Mouse (Mus musculus) left cerebral cortex, postnatal 36 days (tissue): ENCODE data around the gene Caln1. TPM values are rescaled to one million over a fixed set of nuclear protein-coding genes. Genes with fewer than 3 reads are reported as not detected.

Experiments used
- DNase-seq, 2 experiments: peaks; one replicate each; pipeline ENCODE4 v3.0.0; 2021 to 2022; ENCODE audit warnings: low spot score in 2 of 2, mixed read lengths in 1 of 2
- intact Hi-C: fragments of 180-260 bp; cut with DNase I; formaldehyde crosslinking; loops from one replicate; pipeline ENCODE4 v1.15.1; 2025
- total RNA-seq, 2 experiments: library from RNA; stranded (reverse); gene quantifications; 2 replicates each; pipeline ENCODE4 v1.2.3; 2021

Caln1 gene
- total RNA-seq, 2 experiments from 2014 or later: 130 to 138 TPM

GRCm38 (mm10) chr5:130757517-130757916, 388.3 kb downstream of the Caln1 start:
- no peak for DNase-seq
- intact Hi-C loops: no loop called here

GRCm38 (mm10) chr5:130765784-130766183, 396.5 kb downstream of the Caln1 start:
- DNase-seq: peak; percentile 11 to 19
- intact Hi-C loops: no loop called here

GRCm38 (mm10) chr5:130771061-130771741, 401.9 kb downstream of the Caln1 start:
- intact Hi-C loops: no loop called here

DNA sequence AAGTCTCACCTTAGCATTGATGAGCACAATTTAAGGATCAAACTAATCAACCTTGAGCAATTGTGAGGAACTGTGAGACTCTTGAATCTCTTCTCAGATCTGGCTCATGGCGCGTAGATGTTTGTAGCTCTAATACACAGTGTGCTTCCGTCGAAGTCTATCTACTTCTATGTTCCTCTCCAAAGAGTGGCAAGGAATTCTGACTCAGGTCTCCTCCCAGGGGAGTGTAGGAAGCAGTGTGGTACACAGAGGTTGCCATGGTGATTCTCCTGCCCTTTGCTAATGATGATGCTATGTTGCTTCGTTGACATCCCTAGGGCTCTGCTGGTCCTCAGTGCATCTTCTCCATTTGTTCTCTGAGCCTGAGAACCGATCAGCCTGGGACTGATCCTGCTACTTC, 403.2 kb downstream of the Caln1 start:
- no peak for DNase-seq
- intact Hi-C loops: no loop called here

More at GRCm38 (mm10) chr5:130771061-130771741, 401.9 kb downstream of the Caln1 start:
- no peak for DNase-seq

GRCm38 (mm10) chr5:130774946-130775345, 405.7 kb downstream of the Caln1 start:
- DNase-seq: no peak
- intact Hi-C loops: no loop called here

- DNase-seq: peak; percentile 29 to 43
- intact Hi-C loops: no loop called here
Observed at GRCm38 (mm10) chr5:130792755-130793452, 423.6 kb downstream of the Caln1 start.

- peak; percentile 49 to 55 for DNase-seq
- intact Hi-C loops: no loop called here
Observed at GRCm38 (mm10) chr5:130797713-130798112, 428.5 kb downstream of the Caln1 start.

- intact Hi-C loops: loop anchor here (10.0 kb wide), 1 partner anchor 206 kb away; no protein-coding TSS in a partner anchor
- no peak for DNase-seq
Observed at GRCm38 (mm10) chr5:130810314-130810713, 441.1 kb downstream of the Caln1 start.

- DNase-seq: no peak
- intact Hi-C loops: loop anchor here (10.0 kb wide), 1 partner anchor 206 kb away; no protein-coding TSS in a partner anchor
Observed at GRCm38 (mm10) chr5:130810846-130811245, 441.6 kb downstream of the Caln1 start.

- DNase-seq: peak in 1 of 2 experiments; percentile 28
- intact Hi-C loops: loop anchor here (10.0 kb wide), 1 partner anchor 206 kb away; no protein-coding TSS in a partner anchor
Observed at GRCm38 (mm10) chr5:130811266-130811665, 442.0 kb downstream of the Caln1 start.

DNA sequence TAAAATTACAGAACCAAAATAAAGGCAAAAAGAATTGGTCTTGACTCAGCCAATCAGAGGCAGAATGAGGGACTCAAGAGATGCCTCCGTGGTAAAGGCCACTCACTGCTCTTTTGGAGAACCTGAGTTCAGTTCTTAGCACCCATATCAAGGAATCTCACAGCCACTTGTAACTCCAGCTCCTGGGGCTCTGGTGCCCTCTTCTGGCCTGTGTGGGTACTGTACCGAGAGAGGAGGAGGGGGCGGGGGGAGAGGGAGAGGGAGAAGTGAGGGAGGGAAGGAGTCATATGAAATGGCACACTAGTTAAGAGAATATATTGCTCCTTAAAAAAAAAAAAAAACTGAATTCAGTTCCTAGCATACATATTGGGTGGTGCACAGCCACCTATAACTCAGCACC, 442.7 kb downstream of the Caln1 start:
- DNase-seq: no peak
- intact Hi-C loops: loop anchor here (10.0 kb wide), 1 partner anchor 207 kb away; no protein-coding TSS in a partner anchor

DNA sequence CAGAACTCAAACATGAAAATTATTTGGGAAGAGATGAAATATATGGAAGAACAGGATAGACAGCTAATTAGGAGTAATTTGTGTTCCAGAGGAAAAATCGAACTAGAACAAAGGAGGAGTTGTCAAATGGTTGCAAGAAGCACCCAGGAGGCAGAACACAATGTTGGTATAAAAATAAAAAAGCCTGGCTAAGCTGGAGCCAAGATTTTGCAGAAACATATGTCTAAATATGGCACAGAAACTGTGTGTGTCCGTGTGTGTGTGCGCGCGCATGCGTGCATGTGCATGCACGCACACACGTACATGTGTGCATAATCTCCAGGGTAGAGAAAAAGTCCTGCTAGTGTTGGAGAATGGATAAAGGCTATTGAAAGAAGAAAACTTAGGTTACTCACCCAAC, 443.3 kb downstream of the Caln1 start:
- intact Hi-C loops: loop anchor here (10.0 kb wide), 1 partner anchor 208 kb away; no protein-coding TSS in a partner anchor
- DNase-seq: peak in 1 of 2 experiments; percentile 6

DNA sequence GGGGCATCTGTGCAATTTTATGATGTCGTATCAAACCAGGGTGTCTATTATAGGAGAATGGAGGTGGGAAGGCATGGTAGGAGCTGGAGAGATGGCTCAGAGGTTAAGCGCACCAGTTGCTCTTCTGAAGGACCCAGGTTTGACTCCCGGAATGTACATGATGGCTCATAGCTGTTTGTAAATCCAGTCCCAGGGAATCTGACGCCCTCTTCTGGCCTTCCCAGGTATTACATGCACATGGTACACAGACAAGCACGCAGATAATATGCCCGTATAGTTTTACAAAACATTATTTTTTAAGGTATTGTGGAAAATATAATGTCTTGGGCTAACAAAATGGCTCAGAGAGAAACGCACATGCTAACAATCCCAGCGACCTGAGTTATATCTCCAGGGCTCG, 443.8 kb downstream of the Caln1 start:
- intact Hi-C loops: loop anchor here (10.0 kb wide), 1 partner anchor 208 kb away; no protein-coding TSS in a partner anchor
- DNase-seq: no peak

DNA sequence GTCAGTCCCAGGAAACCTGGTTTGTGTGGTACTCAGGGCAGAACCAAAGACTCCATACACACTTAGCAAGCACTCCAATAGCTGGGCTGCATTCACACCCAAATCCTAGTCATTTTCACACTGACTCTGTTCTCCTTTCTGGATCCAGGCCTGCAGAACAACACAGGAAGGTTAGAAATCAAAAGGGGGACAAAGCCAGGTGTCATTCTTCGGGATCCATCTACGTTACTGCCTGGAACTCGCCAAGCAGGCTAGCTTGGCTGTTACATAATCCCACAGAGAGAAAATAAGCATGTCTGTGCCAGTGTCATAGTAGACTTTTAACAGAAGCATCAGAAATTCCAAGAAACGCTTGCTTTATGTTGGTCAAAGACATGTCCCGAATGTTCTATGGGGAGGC, 446.1 kb downstream of the Caln1 start:
- intact Hi-C loops: loop anchor here (10.0 kb wide), 1 partner anchor 211 kb away; no protein-coding TSS in a partner anchor
- no peak for DNase-seq

DNA sequence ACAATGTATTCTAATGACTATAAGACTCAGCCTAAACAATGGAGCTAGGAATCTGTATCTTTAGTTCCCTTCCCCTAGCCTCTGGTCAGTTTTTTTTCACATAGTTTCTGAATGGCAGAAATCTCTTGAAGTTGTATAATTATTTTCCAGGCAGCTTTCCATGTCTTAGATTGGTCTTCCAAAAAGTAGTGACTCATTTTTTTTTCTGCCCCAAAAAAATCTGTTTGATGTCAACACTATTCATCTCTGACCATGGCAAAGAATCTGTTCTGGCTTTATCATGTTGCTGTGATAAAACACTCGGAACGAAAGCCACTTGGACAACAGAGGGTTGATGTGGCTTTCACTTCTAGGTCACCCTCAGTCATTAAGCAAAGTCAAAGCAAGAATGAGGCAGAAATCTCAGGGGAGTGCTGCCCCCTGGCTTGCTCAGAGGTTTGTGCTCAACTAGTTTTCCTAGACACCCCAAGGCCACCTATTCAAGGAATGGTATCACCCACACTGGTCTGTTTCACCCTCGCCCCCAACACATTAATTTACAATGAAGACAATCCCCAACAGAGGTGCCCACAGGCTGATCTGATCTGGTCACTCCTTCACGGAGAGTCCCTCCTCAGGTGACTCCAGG, 450.9 kb downstream of the Caln1 start:
- intact Hi-C loops: no loop called here

GRCm38 (mm10) chr5:130820661-130821060, 451.4 kb downstream of the Caln1 start:
- intact Hi-C loops: no loop called here
- DNase-seq: no peak

More for the DNA sequence above, 450.9 kb downstream of the Caln1 start:
- DNase-seq: no peak

DNA sequence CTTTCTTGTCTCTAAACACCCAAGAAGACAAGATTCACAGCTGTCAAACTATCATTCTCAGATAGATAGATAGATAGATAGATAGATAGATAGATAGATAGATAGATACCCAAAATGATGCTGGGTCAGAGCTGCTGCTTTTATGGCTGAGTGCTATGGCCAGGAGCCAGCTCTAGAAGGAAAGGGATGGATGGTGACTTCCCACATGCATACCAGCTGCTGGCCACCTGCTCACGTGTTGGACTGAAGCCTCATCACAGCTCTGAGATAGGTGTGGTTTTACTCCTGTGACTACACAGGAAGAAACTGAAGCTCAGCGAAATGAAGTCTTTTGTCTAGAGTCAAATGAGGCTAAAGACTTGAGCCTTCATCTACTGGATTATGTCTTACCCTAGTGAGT, 456.5 kb downstream of the Caln1 start:
- intact Hi-C loops: no loop called here
- DNase-seq: no peak

- intact Hi-C loops: no loop called here
- no peak for DNase-seq
Observed at GRCm38 (mm10) chr5:130848562-130848961, 479.3 kb downstream of the Caln1 start.

DNA sequence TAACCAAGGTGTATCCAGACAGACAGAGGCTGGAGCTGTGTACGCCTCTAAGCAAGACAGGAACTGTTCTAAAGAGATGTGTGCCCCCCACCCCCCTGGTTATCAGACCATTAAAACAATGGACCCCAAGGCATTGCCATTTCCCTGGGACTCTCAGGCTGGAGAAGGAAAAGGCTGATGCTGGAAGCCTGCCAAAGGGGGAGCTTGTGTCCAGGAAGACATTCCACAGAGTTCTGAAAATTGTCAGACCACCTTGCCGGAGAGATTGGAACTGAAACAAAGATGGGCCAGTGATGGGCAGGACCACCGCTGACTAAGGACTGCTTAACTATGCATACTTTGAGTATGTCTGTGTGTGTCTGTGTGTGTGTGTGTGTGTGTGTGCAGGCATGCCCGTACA, 480.4 kb downstream of the Caln1 start:
- no peak for DNase-seq
- intact Hi-C loops: loop anchor here (5.0 kb wide), 1 partner anchor 402 kb away; no protein-coding TSS in a partner anchor

DNA sequence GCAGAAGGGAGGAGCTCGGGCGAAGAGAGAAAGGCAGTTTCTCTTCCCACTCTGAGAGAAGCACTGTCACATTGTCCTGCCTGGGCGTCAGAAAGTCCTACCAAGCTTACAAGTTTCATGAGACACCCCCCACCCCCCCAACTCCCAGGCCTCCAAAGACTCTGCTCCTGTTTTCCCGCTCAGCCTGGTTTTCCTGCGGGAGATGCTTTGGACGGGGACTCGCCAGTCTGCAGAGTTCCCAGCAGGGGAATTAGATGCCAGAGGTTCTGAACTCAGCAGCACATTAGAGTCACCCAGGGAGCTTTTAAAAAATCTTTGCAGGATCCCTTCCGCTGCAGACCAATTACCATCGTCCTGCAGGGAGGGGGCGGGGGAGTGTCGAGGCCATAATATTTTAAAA, 482.9 kb downstream of the Caln1 start:
- intact Hi-C loops: loop anchor here (2.0 to 5.0 kb wide), 3 partner anchors 405 to 531 kb away; no protein-coding TSS in a partner anchor

More for the DNA sequence above, 482.9 kb downstream of the Caln1 start:
- DNase-seq: no peak
